Mouse (Mus musculus) liver, adult 2 months (tissue): Measurements from ENCODE around the gene Kiss1r.

Experiments
- CTCF ChIP-seq: fragments of 200-500 bp; IDR thresholded peaks from 2 replicates; pipeline ENCODE4 v1.5.1; 2011; ENCODE audit warnings: low read depth, low read length, control low read depth
- POLR2A ChIP-seq: fragments of 200-500 bp; IDR thresholded peaks from 2 replicates; pipeline ENCODE4 v1.6.1; 2011; ENCODE audit warnings: low read length, control low read depth; ENCODE audit not compliant: insufficient read depth; ENCODE audit errors: extremely low read depth

GRCm38 (mm10) chr10:79907415-79907814 lies 9.4 kb upstream of the Kiss1r start:
- TF ChIP-seq CTCF: no peak
- TF ChIP-seq POLR2A: no peak
